Mouse (Mus musculus) left cerebral cortex, adult 2 months (tissue): ENCODE measurements around the gene Rpl5. TPM values are rescaled to one million over a fixed set of nuclear protein-coding genes. Genes with fewer than 3 reads are reported as not detected.

Experiments
- DNase-seq, 2 experiments: peaks; one replicate each; pipeline ENCODE4 v3.0.0; 2021 to 2022; ENCODE audit warnings: low spot score in 2 of 2, mixed read lengths in 1 of 2; ENCODE audit errors: extremely low spot score in 1 of 2
- H3K27ac ChIP-seq: fragments of 200-600 bp; 2 replicates; pipeline ENCODE4 v1.8.1; 2022
- H3K4me3 ChIP-seq: fragments of 200-600 bp; 2 replicates; pipeline ENCODE4 v1.8.1; 2022
- CTCF ChIP-seq: fragments of 200-600 bp; IDR thresholded peaks from 2 replicates; pipeline ENCODE4 v1.8.1; 2022; ENCODE audit warnings: antibody characterized with exemption, mild to moderate bottlenecking, moderate library complexity
- intact Hi-C: fragments of 180-260 bp; cut with DNase I; formaldehyde crosslinking; loops from one replicate; pipeline ENCODE4 v1.15.1; 2025
- long read RNA-seq, 2 experiments: library from polyadenylated mRNA; stranded (forward); transcript quantifications; one replicate each; pipeline ENCODE4 v2.0.0; 2021; ENCODE audit warnings: borderline mapping rate in 2 of 2
- total RNA-seq, 2 experiments: library from RNA; stranded (reverse); gene quantifications; 2 replicates each; pipeline ENCODE4 v1.2.3; 2021

Gene Rpl5
- total RNA-seq: 10 to 100 TPM; 53.8 to 61.6 TPM
- long read RNA-seq, experiment 1, transcript Rpl5-201 (8 exons, 2,045 nt): minor isoform, 23 of 187 reads
- long read RNA-seq, experiment 1, transcript Rpl5-204 (3 exons, 1,024 nt): major isoform, 160 of 187 reads
- long read RNA-seq, experiment 1, partial matches to known transcripts: 1 of 187 reads
- long read RNA-seq, experiment 1, other reads (novel, unspliced or antisense): 3 of 187 reads
- long read RNA-seq, experiment 2, transcript Rpl5-204 (3 exons, 1,024 nt): major isoform, 108 of 135 reads
- long read RNA-seq, experiment 2, transcript Rpl5-201 (8 exons, 2,045 nt): minor isoform, 19 of 135 reads
- long read RNA-seq, experiment 2, partial matches to known transcripts: 2 of 135 reads
- long read RNA-seq, experiment 2, other reads (novel, unspliced or antisense): 4 of 135 reads

DNA sequence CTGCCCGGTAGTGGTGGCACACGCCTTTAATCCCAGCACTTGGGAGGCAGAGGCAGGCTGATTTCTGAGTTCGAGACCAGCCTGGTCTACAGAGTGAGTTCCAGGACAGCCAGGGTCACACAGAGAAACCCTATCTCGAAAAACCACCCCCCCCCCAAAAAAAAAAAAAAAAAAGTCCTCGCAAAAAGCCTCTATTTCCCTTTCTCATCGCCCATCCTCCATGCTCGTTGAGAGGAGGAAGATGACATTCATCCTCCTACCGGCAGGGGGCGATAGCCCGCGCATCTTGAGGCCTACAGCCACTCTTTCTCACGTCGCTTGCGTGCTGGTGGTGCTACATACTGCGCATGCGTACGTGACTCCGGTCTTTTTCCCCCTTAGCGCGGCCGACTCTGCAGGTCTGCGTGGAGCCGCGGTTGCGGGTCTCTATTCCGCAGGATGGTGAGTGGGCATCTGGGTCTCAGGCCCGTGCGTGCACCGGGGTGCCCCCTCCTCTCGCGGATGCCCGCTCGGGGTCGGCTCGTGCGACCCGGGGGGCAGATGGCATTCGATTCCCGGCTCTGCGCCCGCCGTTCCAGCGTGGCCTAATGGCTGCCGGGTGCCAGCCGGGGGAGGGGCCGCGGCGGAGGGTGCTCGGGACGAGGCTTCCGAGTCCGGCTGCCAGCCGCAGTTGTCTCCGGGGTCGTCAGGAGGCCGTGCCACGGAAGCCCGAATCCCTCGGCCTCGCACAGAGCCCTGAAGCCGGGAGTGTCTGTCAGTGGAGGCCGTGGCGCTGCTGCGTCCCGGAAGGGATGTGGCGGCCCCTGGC is at the start of gene Rpl5:
Rpl5 (plus strand) TSS at position 297 of the 808 bp plus-strand sequence.
- Histone ChIP-seq H3K4me3 (peak within 1 kb of the TSS; percentile 81), H3K27ac (peak within 1 kb of the TSS; percentile 88)
- peak; percentile 96 for DNase-seq
- peak; percentile 82 for TF ChIP-seq CTCF
- intact Hi-C loops: loop anchor here (1.0 to 10.0 kb wide), 2 partner anchors 31 to 364 kb away; partner anchors contain the start of gene Dr1

DNA sequence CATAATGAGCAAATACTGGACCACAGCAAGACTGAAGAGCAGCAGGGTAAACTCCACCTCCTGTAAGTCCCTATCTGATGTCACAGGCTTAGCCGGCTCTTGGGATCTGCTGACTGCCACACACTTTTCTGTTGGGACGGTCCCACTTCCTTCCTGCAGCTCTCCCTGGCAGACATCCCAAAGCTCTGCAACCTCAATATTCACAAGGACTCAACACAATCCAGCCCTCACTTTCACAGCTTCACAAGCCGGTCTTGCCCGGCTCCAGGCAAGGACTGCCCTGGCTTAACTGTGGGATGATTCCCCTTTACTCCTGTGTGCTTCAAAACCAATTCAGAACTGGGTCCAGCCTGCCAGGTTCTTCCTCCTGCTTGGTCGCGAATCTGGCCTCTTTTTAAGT is 46.5 kb upstream of the Rpl5 start:
- intact Hi-C loops: no loop called here
- H3K27ac ChIP-seq: no peak overlapping the region
- DNase-seq: no peak
- no peak overlapping the region for H3K4me3 ChIP-seq
- TF ChIP-seq CTCF: no peak

DNA sequence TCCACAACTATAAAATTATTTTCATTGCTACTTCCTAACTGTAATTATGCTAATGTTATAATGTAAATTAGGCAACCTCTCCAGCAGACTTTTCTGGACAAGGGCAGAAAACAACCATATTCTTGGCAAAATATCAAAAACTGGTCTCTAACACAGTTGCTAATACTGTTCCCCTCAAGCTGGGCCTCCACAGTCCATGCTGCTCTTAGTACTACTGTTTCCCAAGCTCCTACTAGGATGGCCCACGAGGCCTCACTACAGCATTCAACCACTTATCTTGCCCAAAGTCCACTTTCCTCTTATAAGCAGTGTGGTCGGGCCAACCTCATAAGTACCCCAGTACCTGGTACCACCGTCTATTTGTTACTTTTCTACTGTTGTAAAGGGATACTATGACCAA is 45.7 kb upstream of the Rpl5 start:
- H3K27ac ChIP-seq: no peak overlapping the region
- TF ChIP-seq CTCF: no peak
- intact Hi-C loops: no loop called here
- no peak overlapping the region for H3K4me3 ChIP-seq
- no peak for DNase-seq

DNA sequence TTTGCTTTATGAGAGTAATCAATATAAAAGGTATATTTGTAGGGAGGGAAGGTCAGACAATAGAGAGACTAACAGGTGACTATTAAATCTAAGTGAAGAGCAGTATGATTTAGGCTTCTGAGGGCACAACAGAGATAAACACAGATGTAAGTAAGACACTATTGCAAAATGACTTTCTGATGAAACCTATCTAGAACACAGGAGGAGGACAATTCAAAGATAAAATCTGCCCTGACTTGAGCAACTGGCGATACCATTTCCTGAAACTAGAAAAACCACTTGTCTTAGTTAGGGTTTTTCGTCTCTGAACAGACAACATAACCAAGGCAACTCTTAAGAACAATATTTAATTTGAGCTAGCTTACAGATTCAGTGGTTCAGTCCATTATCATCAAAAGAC is 44.8 kb upstream of the Rpl5 start:
- no peak for TF ChIP-seq CTCF
- H3K4me3 ChIP-seq: no peak overlapping the region
- DNase-seq: no peak
- intact Hi-C loops: no loop called here
- no peak overlapping the region for H3K27ac ChIP-seq

DNA sequence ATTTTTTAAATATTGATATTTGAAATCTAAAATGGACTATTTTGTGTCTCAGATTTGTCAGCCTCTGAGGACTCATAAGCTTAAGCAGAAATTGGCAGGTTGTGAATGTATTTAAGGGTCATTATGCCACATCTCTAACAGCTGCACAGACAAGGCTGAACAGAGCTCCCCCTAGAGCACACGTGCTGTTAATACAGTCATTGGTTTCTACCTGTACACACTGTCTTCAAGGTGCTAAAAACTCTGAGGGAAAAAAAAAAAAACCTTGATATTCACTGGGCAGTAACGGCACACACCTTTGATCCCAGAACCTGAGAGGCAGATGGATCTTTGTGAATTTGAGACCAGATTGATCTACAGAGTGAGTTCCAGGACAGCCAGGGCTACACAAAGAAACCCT is 41.3 kb upstream of the Rpl5 start:
- Histone ChIP-seq H3K27ac (no peak overlapping the region), H3K4me3 (no peak overlapping the region)
- TF ChIP-seq CTCF: peak; percentile 51
- intact Hi-C loops: no loop called here
- no peak for DNase-seq

DNA sequence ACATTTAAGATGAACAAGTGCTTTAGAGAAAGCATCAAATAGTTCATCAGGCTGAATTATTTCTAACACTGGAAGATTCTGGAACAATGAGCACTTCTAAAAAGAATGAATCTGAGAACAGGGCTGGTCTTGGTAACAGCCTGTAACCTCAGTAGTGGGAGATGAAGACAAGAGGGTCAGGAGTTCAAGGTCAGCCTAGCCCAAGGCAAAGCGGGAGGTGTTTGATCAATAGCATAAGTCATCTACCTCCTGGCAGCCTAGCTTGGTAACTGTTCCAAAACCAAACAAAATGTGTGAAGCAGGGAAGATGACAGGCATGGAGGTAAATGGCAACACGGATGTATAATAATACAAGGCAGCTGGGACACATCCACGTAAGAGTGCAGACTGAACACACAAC is 36.3 kb upstream of the Rpl5 start:
- no peak for DNase-seq
- no peak overlapping the region for H3K27ac ChIP-seq
- intact Hi-C loops: no loop called here
- H3K4me3 ChIP-seq: no peak overlapping the region
- TF ChIP-seq CTCF: no peak

DNA sequence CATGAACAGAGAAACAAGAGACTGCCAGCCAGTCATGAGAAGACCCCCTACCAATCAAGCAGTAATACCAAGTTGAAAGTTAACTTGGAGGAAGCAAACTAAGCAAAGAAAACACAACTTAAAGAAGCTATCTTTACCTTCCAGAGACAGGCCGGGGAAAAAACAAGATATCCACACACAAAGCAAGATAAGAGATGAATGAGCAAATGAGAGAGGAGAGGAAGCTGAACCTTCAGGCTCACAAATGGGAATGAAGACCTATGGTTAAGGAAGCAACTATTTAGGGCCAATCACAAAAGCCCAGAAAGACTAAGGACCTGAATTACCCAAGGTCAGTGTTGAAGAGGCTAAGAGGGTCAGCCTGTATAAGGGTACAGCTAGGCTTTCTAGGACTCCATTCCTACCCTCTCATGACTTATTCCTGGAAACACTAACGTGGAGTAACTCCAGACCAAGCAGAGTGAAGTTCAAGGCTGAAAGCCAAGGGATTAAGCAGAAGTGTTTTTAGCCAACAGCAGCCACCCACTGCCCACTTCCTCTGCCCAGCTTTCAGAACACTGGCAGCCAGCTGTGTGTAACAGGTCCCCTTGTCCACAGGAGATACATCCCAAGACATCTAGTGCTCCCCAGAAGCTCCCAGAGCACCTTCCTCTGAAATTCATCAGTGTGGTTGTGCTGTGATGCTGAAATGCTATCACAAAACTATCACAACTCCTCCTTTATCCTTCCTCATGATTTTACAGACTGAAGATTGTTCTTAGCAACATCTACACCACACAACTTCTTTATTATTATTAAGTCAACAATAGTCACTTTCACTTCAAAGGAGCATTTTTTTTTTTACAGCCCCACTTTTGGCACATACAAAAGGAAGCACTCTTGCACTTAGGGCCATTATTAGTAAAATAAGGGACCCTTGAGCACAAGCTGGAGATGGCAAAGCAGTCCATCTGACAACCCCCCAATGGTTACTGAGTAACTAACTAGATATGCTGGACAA is 33.9 kb upstream of the Rpl5 start:
- H3K27ac ChIP-seq: no peak overlapping the region
- intact Hi-C loops: loop anchor here (5.0 kb wide), 1 partner anchor 64 kb away; no protein-coding TSS in a partner anchor
- no peak overlapping the region for H3K4me3 ChIP-seq
- no peak for DNase-seq
- no peak for TF ChIP-seq CTCF

DNA sequence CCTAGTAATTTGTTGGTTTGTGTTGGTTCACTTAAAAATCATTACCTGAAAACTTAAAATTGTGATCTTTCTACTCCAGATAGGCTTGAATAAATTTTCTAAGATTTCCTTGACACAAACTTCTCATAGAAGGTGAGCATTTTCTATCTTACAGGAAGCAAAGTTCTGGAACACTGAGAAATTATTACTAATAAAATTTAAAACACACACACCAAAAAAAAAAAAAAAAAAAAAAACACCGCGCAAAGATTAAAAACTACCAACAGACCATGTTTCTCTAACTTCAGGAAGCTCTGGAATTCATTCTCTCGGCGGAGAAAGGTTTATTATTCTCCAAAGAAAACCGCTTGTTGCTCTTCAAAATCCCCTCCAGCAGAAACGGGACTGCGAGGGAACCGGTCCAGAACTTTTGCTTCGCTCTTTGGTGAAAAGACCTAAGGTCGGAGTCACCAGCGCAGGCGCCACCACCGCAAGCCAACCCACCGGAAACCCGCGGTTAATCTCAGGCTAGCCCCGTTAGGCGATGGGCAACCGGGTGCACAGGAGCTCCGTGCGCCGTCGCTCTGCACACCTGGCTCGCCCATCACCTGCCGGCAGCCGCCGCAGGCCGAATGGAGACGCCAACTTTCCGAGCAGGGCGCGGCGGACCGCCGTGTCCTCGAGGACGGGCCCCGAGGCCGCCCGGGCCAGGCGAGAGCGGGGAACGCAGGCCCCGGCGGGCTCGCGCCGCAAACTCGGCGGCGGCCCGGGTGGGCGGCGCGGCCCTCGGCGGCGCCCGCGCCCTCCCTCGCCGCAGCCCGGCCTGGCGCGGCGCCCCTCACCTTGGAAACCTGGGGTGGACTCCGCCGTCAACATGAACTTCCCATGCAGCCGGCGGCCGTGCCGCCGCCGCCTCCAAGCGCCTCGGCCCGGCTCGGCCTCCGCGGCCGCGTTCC is 32.1 kb upstream of the Rpl5 start:
- Histone ChIP-seq H3K27ac (peak overlapping the region; percentile 78), H3K4me3 (peak overlapping the region; percentile 64)
- DNase-seq: peak; percentile 38 to 40
- TF ChIP-seq CTCF: no peak
- intact Hi-C loops: loop anchor here (5.0 kb wide), 1 partner anchor 66 kb away; no protein-coding TSS in a partner anchor

DNA sequence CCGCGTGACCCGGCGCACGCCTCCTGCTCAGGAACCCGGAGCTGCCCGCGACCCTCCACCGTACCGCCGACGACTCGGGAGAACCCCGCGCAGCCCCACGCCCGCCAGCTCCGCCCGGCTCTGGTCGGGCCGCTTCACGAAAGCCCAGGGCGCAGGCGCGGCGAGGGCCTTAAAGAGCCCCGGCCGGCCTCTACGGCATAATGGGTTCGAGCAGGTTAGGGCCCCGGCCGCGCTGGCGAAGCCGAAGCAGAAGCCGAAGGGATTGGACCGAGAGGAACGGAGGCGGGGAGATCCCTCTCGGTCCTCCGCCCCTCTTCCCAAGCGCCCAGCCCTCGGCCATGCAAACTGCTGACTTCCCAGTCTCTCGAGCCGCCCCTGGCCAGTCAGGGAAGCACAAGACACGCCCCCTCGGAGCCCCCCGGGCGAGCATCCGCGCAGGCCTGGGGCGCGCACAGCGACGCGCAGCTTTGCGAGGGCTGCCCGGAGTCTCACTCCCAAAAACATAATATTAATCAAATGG is 31.3 kb upstream of the Rpl5 start:
- peak; percentile 17; the same call in 1 of the 2 replicates for TF ChIP-seq CTCF
- peak; percentile 80 to 86 for DNase-seq
- peak overlapping the region; percentile 78 for H3K27ac ChIP-seq
- intact Hi-C loops: loop anchor here (1.0 to 5.0 kb wide), 2 partner anchors 31 to 67 kb away; partner anchors contain the start of gene Rpl5
- H3K4me3 ChIP-seq: peak overlapping the region; percentile 64

DNA sequence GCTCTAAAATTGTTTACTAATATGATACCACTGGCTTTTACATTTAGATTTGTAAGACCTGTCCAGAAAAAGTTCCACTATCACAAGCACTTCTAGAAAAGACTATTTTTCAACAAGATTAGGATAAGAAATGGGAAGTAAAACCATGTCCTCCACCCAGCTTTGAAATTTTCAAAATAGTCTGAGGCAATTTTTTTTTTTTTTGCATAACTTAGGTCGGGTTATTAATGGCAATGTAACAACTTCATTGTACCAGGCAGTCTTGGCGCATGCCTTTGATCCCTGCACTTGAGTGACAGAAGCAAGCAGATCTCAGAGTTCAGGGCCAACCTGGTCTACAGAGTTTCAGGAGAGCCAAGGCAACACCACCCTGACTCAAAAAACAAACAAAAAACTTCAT is 30.6 kb upstream of the Rpl5 start:
- H3K27ac ChIP-seq: no peak overlapping the region
- no peak for DNase-seq
- intact Hi-C loops: loop anchor here (1.0 to 5.0 kb wide), 2 partner anchors 31 to 67 kb away; partner anchors contain the start of gene Rpl5
- H3K4me3 ChIP-seq: peak overlapping the region; percentile 64
- no peak for TF ChIP-seq CTCF
